Mouse (Mus musculus) stomach, embryonic 16.5 days (tissue): ENCODE data around the gene Polr3h. TPM values are rescaled to one million over a fixed set of nuclear protein-coding genes. Genes with fewer than 3 reads are reported as not detected.
A peak's percentile ranks its signal among the peaks of the same experiment; 100 is the strongest.

Experiments used
- ATAC-seq: fragments of 200-750 bp; cut with Nextera tagmentation; 2 replicates; pipeline ENCODE4 v1.8.0; 2017; ENCODE audit warnings: moderate number of reproducible peaks, moderate TSS enrichment; ENCODE audit not compliant: insufficient read depth, low FRiP score
- H3K27ac ChIP-seq: fragments of 300-500 bp; sonication (generic); 2 replicates; pipeline ENCODE4 v1.5.1; 2014; ENCODE audit warnings: low read length
- H3K27me3 ChIP-seq: fragments of 300-500 bp; sonication (generic); 2 replicates; pipeline ENCODE4 v1.6.1; 2014; ENCODE audit warnings: low read length, control low read depth, mixed read lengths; ENCODE audit not compliant: control insufficient read depth, insufficient read depth
- H3K36me3 ChIP-seq: fragments of 300-500 bp; sonication (generic); 2 replicates; pipeline ENCODE4 v1.6.1; 2014; ENCODE audit warnings: low read length; ENCODE audit not compliant: control insufficient read depth, insufficient read depth
- H3K4me1 ChIP-seq: fragments of 300-500 bp; sonication (generic); 2 replicates; pipeline ENCODE4 v1.6.1; 2014; ENCODE audit warnings: low read length, control low read depth, mixed read lengths; ENCODE audit not compliant: control insufficient read depth, insufficient read depth
- H3K4me2 ChIP-seq: fragments of 300-500 bp; sonication (generic); 2 replicates; pipeline ENCODE4 v1.6.1; 2014; ENCODE audit warnings: low read depth, low read length, mixed read lengths
- H3K4me3 ChIP-seq: fragments of 300-500 bp; sonication (generic); replicated peaks from 2 replicates; pipeline ENCODE4 v1.5.1; 2014; ENCODE audit warnings: mild to moderate bottlenecking, low read length
- H3K9ac ChIP-seq: fragments of 300-500 bp; sonication (generic); 2 replicates; pipeline ENCODE4 v1.6.1; 2014; ENCODE audit warnings: low read length
- H3K9me3 ChIP-seq: fragments of 300-500 bp; sonication (generic); replicated peaks from 2 replicates; pipeline ENCODE4 v1.6.1; 2016; ENCODE audit warnings: low read length, control low read depth; ENCODE audit not compliant: control insufficient read depth
- WGBS: fragments of 180-500 bp; shearing (Covaris S2); extraction: QIAGEN DNeasy Blood & Tissue Kit; methylation state at CpG from one replicate; pipeline ENCODE4 v1.1.7; 2014; 5-methylcytosine and 5-hydroxymethylcytosine counted together
- polyA plus RNA-seq: library from polyadenylated mRNA; unstranded; fragments of >200 nt; fragmentation: Nextera tagmentation; extraction: Ambion mirVana; gene quantifications from 2 replicates; pipeline ENCODE4 v1.2.1, GENCODE M21; 2015

The Polr3h gene
- polyA plus RNA-seq, 1 experiment from 2014 or later: 58.6 TPM

DNA sequence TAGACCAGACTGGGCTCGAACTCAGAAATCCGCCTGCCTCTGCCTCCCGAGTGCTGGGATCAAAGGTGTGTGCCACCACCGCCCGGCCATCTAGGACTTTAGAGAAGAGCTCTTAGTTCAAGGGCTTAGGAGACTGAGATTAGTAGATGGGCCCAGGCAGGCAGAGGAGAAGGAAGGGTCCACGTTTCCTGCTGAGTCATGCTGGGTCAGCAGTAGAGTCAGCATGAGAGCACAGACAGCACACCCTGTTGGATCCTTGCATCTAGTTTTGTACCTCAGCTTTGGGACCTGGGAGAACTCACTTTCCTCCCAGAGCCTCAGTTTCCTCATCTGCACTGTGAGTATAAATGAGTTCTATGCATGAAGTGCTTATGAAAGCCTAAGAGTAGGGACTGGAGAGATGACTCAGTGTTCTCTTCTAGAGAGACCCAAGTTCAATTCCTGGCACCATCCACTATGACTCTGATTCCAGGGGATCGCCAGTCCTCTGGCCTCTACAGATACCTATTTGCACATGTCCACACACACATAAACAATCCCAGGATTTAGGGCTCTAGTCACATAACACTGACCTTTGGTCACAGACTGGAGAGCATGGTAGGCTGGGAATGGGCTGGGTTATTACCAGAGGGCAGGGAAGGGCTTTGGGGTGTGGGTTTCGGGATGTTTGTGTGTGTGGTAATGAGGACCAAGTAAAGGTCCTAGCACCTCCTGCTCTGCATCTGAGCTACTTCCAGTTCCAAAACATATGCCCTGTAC, 34.0 kb downstream of the Polr3h start:
- no peak for ATAC-seq
- no peak overlapping the region for H3K4me2 ChIP-seq
- H3K4me1 ChIP-seq: no peaks in the 10 kb centered on the region
- H3K36me3 ChIP-seq: peaks cover 22% of the 10 kb centered on the region
- H3K9ac ChIP-seq: no peak overlapping the region
- no peaks in the 10 kb centered on the region for H3K27me3 ChIP-seq
- WGBS: 90% methylated on average over 8 of the region's 8 CpGs
- no peak overlapping the region for H3K4me3 ChIP-seq
- no peak overlapping the region for H3K27ac ChIP-seq
- H3K9me3 ChIP-seq: no peaks in the 10 kb centered on the region

DNA sequence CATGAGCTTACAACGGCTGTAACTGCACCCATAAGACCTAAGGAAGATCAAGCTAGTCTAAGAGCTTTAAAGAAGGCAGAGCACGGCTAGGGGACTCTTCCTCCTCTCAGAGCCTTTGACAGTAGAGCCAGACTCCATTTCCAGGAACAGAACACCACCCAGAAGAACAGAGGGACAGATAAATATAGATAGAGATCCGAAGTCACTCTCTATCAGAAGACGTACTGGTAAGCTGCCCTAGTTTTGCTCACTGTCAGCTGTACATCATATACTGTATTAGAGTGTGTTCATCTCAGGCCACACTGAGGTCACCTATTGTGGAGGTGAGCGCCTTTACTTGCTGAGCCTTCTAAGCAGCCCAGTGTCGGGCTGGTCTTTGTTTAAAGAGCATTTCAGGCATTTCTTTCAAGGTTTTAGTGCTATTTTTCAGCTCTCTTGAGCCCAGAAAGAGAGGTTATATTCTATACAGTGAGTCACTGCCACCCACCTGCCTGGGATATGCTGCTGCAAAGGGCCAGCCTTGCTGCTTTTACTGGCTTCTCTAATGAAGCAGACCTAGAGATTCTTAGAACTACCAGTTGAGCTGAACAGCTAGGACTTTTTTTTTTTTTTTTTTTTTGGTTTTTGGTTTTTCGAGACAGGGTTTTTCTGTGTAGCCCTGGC, 34.8 kb downstream of the Polr3h start:
- no peak overlapping the region for H3K27ac ChIP-seq
- no peak overlapping the region for H3K9ac ChIP-seq
- H3K27me3 ChIP-seq: no peaks in the 10 kb centered on the region
- no peak for ATAC-seq
- H3K9me3 ChIP-seq: no peaks in the 10 kb centered on the region
- WGBS: 80% methylated on average over 7 of the region's 7 CpGs
- H3K4me1 ChIP-seq: no peaks in the 10 kb centered on the region
- H3K36me3 ChIP-seq: peaks cover 22% of the 10 kb centered on the region
- no peak overlapping the region for H3K4me2 ChIP-seq
- no peak overlapping the region for H3K4me3 ChIP-seq

DNA sequence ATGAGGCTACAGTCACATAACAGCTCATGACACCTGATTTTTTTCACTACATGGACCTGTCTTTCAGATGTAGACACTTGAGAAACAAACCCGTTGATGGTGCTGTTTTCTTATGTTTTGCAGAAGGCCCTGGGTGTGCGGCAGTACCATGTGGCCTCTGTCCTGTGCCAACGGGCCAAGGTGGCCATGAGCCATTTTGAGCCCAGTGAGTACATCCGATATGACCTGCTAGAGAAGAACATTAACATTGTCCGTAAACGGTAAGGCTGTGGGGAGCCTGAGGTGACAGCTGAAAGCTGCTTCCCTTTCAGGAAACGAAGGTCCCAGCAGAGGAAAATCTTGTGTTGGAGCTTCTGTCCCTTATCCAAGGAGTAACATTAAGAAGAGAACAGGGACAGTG, 36.9 kb downstream of the Polr3h start:
- no peaks in the 10 kb centered on the region for H3K4me1 ChIP-seq
- ATAC-seq: no peak
- no peak overlapping the region for H3K9ac ChIP-seq
- H3K27me3 ChIP-seq: no peaks in the 10 kb centered on the region
- 93% methylated on average over 7 of the region's 7 CpGs for WGBS
- no peak overlapping the region for H3K4me2 ChIP-seq
- no peak overlapping the region for H3K4me3 ChIP-seq
- no peak overlapping the region for H3K27ac ChIP-seq
- H3K36me3 ChIP-seq: peaks cover 16% of the 10 kb centered on the region; the same call in 1 of the 2 replicates
- no peaks in the 10 kb centered on the region for H3K9me3 ChIP-seq

GRCm38 (mm10) chr15:81886795-81887550, 39.1 kb downstream of the Polr3h start:
- Histone ChIP-seq H3K4me1 (no peaks in the 10 kb centered on the region), H3K9ac (no peak overlapping the region), H3K9me3 (no peaks in the 10 kb centered on the region), H3K27me3 (no peaks in the 10 kb centered on the region), H3K4me3 (no peak overlapping the region), H3K4me2 (no peak overlapping the region), H3K36me3 (peaks cover 13% of the 10 kb centered on the region; the same call in 1 of the 2 replicates), H3K27ac (no peak overlapping the region)
- no peak for ATAC-seq
- WGBS: 89% methylated on average over 6 of the region's 6 CpGs

- no peak overlapping the region for H3K4me2 ChIP-seq
- no peaks in the 10 kb centered on the region for H3K4me1 ChIP-seq
- WGBS: 89% methylated on average over 3 of the region's 3 CpGs
- no peaks in the 10 kb centered on the region for H3K27me3 ChIP-seq
- H3K27ac ChIP-seq: no peak overlapping the region
- no peak for ATAC-seq
- H3K9me3 ChIP-seq: no peaks in the 10 kb centered on the region
- no peak overlapping the region for H3K9ac ChIP-seq
- H3K36me3 ChIP-seq: peaks cover 8% of the 10 kb centered on the region; the same call in 1 of the 2 replicates
- no peak overlapping the region for H3K4me3 ChIP-seq
These were observed 40.6 kb downstream of the Polr3h start for GRCm38 (mm10) chr15:81885418-81885934.

GRCm38 (mm10) chr15:81882348-81882747, 43.7 kb downstream of the Polr3h start:
- ATAC-seq: no peak
- no peak overlapping the region for H3K4me3 ChIP-seq
- no peaks in the 10 kb centered on the region for H3K36me3 ChIP-seq
- no peak overlapping the region for H3K9ac ChIP-seq
- H3K4me1 ChIP-seq: no peaks in the 10 kb centered on the region
- no peak overlapping the region for H3K4me2 ChIP-seq
- no peaks in the 10 kb centered on the region for H3K27me3 ChIP-seq
- WGBS: 88% methylated on average over 3 of the region's 3 CpGs
- no peak overlapping the region for H3K27ac ChIP-seq
- H3K9me3 ChIP-seq: no peaks in the 10 kb centered on the region

DNA sequence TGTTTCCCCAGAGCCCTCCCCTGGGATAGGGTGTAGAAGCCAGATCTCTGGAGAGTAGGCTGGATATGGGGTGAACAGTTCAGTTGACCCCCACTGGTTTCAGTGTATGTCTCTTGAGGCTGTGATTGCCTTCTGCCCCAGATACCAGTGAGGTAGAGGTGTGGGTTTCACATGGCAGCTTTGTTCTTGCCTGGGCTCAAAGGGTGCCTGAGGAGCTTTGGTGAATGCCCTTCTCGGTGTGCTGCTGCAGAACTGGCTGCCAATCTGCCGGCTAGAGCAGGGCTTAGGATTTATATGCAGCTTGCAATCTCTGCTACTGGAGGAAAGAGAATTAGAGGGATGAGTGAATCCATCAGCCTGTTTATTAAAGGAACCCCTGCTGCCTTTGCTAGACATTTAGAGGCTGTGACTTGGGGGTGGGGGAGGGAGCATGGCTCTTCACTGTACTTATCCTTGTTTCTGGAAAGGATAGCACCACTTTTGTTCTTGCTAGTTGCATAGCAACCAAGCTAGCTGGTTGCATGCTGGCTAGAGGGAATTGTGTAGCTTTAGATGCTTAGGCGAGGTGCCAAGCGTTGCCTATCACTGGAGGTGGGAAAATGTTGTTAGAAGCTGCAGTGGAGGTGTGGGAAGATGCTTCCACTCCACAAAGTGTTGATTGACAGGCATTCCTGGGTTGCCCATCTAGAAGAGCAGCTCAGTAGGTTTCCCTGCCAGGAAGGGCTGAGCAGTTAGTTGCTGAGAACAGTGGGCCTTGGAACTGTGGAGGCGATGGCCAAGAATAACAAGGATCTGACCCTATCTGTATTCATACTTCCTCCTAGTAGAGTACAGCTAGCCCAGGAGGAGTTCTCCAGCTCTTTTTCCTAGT, 46.3 kb downstream of the Polr3h start:
- Histone ChIP-seq H3K4me3 (no peak overlapping the region), H3K4me1 (no peaks in the 10 kb centered on the region), H3K36me3 (no peaks in the 10 kb centered on the region), H3K27me3 (no peaks in the 10 kb centered on the region), H3K4me2 (no peak overlapping the region), H3K9ac (no peak overlapping the region), H3K9me3 (no peaks in the 10 kb centered on the region), H3K27ac (no peak overlapping the region)
- WGBS: 72% methylated on average over 5 of the region's 5 CpGs
- ATAC-seq: no peak

- under 1% methylated on average over 53 of the region's 53 CpGs for WGBS
- Histone ChIP-seq H3K27ac (peak within 1 kb of the TSS; percentile 99), H3K4me3 (peak within 1 kb of the TSS; percentile 57), H3K9ac (peak within 1 kb of the TSS; percentile 72), H3K27me3 (no peaks in the 10 kb centered on the region), H3K4me2 (peak within 1 kb of the TSS; percentile 90), H3K36me3 (peaks cover 12% of the 10 kb centered on the region), H3K4me1 (peaks cover 6% of the 10 kb centered on the region; the same call in 1 of the 2 replicates), H3K9me3 (no peaks in the 10 kb centered on the region)
- ATAC-seq: peak; percentile 91
These were observed 53.5 kb downstream of the Polr3h start, which contains the start of gene Aco2 for GRCm38 (mm10) chr15:81872262-81873136. Aco2 (plus strand) TSS chr15:81872309.
